Mouse (Mus musculus): ENCODE results near the gene Phospho2. TPM values are rescaled to one million over a fixed set of nuclear protein-coding genes. Genes with fewer than 3 reads are reported as not detected.
A peak's percentile ranks its signal among the peaks of the same experiment; 100 is the strongest.

Gene Phospho2
- total RNA-seq, 2 experiments from 2014 or later, result 15.8 to 18.1 TPM

DNA sequence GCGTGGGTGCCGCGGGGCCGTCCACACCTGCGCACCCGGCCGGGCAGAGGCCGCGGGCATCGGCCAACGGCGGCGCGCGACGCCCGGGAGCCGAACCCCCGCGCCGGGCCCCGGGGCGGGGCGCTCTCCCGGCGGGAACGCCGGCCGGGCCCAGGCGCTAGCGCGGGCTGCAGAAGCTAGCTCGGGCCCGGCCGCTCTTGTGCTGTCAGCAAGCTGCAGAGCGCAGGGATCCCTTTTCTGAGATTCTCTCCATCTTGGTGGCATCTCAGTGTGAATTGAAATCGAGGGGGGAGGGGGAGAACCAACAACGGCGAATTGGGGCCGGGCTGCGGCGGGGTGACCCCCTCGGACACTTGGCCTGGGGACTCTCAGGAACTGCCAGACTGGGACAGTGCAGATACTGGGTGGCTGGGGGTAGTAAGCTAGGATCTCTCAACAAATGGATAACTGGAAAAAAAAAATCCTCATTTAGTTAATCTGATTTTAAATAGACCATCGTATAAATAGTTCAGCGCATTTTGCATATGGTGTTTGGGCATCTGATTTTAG is 33.8 kb downstream of the Phospho2 start:
- DNase-seq, result peak; percentile 67

DNA sequence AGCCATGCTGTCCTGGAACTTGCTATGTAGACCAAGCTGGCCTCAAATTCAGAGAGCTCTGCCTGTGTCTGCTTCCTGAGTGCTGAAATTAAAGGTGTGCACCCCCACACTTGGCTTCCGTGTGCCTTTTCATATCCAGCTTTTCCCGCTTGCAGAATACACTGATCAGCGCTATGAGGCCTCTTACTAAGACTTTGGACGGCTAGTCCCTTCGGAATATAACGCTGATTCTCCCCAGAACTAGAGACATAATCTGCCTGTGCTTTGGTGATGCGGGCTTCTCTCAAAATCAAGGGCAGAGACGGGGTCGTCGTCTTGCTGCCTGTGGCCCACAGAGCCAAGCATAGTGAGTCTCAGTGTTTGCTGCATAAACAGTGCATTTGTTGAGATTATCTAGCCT is 36.5 kb downstream of the Phospho2 start:
- no peak for DNase-seq

DNA sequence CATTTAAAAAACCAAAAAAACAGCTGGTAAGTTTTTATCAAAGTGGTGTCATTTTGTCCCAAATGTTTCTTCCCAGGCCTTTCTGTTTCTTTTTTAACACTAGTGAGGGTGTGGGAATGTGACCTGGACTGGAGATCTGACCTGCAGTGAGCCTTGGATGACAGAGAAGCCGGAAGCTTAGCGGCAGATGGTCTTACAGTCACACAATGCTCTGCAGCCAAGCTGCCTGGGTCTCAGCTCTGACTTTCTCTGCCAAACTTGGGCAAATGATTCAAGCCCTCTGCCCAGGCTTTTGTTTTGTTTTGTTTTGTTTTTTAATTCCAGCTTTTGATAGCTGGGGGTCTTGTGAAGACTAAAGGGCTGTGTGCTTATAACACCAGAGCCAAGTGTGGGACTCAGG is 37.0 kb downstream of the Phospho2 start:
- DNase-seq, result no peak

DNA sequence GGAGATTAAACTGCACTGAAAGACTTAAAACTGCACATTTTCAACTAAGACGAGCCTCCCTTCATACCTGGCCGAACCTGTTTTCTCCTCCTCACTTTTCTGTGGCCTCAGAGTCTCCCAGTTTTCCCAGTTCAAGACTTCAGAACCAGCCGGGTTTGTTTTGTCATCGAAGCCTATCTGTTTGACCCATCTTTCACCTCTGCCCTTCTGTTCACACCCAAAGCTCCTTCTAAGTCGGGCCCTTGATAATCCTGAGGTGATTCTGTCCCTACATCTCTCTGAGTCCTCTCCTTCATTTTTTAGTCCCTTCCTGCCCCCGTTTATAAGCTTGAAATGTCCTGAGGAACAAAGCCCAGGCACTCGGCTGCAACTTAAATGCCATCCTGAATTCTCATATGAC is 38.6 kb downstream of the Phospho2 start:
- no peak for DNase-seq

DNA sequence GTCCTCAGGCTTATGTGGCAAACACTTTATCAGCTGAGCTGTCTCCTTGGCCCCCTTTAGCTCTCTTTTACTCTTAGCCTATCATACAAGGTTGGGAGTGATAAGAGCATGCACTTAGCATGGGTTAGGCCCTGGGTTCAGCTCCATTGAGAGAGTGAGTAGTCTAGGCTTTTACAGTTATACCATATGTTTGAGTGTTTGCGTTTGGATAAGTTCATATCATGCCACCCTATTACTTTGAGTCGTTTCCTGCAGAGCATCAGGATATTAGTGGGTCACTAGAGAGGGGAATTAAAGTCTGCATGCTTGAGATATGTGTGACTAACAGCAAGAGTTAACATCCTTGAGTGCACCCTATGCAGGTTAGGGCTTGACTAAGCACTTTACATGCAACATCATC is 40.3 kb downstream of the Phospho2 start:
- no peak for DNase-seq

DNA sequence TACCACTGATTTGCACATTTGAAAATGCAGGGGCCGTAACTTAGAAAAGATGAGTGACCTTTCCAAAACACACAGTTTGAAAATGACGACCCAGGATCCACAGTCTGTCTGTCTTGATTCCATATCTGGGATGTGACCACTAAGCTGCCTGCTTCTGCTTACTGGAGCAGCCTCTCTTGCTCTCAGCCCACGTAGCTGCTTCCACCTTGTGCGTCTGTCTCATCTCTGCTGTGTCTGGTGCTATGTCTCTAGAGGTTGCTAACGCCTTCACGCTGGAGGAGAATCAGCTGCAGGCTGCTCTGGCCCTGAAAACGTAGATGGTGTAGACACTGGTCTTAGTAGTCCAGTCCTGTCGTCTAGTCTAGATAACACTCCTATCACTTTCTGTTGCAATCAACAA is 40.7 kb downstream of the Phospho2 start:
- DNase-seq, result no peak

DNA sequence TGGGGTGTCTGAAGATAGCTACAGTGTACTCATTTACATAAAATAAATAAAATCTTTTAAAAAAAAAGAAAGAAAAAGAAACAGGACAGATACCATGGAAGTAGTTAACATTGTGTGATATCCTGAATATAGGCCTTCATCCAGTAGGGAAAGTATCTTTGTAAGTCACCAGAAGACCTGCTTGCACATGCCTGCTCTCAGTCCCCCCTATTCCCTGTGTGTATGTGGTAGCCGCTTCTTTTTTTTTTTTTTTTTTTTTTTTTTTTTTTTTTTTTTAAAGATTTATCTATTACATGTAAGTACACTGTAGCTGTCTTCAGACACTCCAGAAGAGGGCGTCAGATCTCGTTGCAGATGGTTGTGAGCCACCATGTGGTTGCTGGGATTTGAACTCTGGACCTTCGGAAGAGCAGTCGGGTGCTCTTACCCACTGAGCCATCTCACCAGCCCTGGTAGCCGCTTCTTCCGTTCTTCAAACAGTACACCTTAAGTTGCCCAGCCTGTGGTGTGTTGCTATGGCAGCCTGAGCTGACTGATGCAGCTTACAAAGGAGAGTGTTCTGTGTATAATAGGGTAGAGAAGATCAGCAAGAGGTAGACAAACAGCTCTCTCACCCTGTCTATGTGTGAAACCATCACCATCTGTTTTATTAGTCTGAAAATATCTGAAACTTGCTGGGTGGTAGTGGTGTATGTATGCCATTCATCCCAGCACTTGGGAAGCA is 48.0 kb downstream of the Phospho2 start:
- no peak for DNase-seq

DNA sequence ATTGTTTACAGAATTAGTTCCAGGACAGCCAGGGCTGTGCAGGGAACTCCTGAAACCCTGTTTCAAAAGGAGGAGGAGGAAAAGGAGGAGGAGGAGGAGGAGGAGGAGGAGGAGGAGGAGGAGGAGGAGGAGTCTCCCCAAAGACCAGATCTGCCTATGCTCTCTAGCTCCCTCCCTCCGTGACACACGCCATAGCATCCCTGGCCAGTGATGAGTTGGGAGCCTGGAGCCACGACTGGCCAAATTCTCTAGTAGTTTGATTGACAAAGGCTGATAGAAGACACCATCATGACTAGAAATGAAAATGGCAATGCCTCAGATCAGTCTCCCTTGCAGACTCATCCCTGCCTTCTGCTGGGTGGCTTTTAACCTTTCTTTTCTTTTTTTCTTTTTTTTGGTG is 48.6 kb downstream of the Phospho2 start:
- no peak for DNase-seq

DNA sequence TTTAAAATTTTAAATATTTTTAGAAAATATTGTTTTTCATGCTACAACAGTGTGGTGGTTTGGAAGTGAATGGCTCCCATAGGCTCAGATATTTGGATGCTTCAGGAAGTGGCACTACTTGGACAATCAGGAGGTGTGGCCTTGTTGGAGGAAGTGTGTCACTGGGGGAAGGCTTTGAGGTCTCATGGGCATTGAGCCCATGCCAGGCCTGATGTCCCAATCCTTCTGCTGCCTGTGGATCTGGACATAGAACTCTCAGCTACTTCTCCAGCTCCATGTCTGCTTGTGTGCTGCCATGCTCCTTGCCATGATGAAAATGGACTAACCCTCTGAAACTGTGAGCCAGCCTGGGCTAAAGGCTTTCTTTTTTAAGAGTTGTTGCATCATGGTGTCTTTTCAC is 49.3 kb downstream of the Phospho2 start:
- no peak for DNase-seq

DNA sequence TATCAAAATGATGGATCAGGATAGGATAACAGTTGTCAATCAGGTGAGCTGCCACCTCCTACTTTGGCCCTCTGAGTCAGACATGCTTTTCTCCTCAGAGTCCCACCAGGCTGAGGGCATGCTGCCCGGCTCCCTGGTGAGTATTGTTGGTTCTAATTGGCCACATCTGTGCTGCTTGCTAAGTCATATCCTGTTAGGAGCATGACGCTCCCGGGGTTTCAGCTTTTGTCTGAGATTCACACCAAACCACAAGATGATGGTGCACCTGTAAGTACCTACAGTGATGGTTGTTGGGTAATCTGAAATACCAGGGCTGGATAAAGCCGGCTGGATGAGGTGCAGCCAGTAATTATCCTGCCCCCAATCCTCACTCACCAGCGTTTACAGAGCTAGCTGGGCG is 50.8 kb downstream of the Phospho2 start:
- no peak for DNase-seq

DNA sequence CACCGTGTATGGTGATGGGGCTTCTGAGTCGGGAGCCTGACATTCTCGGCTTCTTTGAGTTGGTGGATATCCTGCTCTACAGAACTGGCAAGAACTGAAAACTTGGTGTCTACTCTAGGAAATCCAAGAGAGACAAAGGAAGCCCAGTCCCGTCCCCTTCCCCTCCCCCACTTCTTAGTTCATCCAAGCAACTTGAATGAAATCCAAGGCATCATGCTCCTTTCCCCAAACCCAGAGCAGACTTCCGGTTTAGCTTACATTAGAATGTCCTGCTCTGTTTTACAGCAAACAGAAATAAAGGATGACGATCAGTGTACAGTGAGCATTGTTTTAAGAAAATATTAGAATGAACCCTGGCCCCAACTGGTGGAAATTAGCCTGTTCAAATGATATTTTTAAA is 59.8 kb downstream of the Phospho2 start:
- DNase-seq, result no peak

Other genes starting within 250 kb of the Phospho2 start
- gene Lrp2, start 203.6 kb upstream of the Phospho2 start, total RNA-seq (2021), result 1 to 10 TPM in 1 of 2 experiments, under 1 TPM in 1; 0.75 to 1.1 TPM
- 1 to 10 TPM; 7.4 to 7.7 TPM for gene Bbs5, start 142.5 kb upstream of the Phospho2 start, total RNA-seq (2021)
- gene Klhl41, start 119.5 kb upstream of the Phospho2 start, total RNA-seq (2021), result 10 to 100 TPM; 14.7 to 51.9 TPM
- gene Fastkd1, start 76.1 kb upstream of the Phospho2 start, total RNA-seq (2021), result 10 to 100 TPM; 29.5 to 38.9 TPM
- 10 to 100 TPM; 68.5 to 72.8 TPM for gene Ppig, start 67.1 kb upstream of the Phospho2 start, total RNA-seq (2021)
- 1 to 10 TPM; 1.3 to 1.9 TPM for gene Ccdc173, start within 50 bp of the Phospho2 start, total RNA-seq (2021)
- 10 to 100 TPM; 10.1 to 15.3 TPM for gene Klhl23, start 32.3 kb downstream of the Phospho2 start, total RNA-seq (2021)
- gene Ssb, start 71.9 kb downstream of the Phospho2 start, total RNA-seq (2021), result 100 to 1,000 TPM; 151 to 160 TPM
- 10 to 100 TPM; 22.6 to 28.9 TPM for gene Mettl5, start 96.0 kb downstream of the Phospho2 start, total RNA-seq (2021)
- 10 to 100 TPM; 67.0 to 84.1 TPM for gene Ubr3, start 107.6 kb downstream of the Phospho2 start, total RNA-seq (2021)
- gene Myo3b, start 249.5 kb downstream of the Phospho2 start, total RNA-seq (2021), result not detected